Mouse (Mus musculus): ENCODE data around the gene Dnase2b.

- TF ChIP-seq CTCF (IDR thresholded peaks at IDR 0.05; ENCODE audit: low read depth): no peak
- no peak for TF ChIP-seq EP300 (IDR thresholded peaks at IDR 0.05; ENCODE audit: low read depth)
Measured at GRCm38 (mm10) chr3:146601205-146601604, 14.2 kb downstream of the Dnase2b start.

All from heart, postnatal 0 days (tissue).